Mouse (Mus musculus) lung, embryonic 15.5 days (tissue): ENCODE measurements around the gene Tmod1. TPM values are rescaled to one million over a fixed set of nuclear protein-coding genes. Genes with fewer than 3 reads are reported as not detected.

Experiments
- ATAC-seq: fragments of 200-750 bp; cut with Nextera tagmentation; 2 replicates; pipeline ENCODE4 v1.8.0; 2017; ENCODE audit warnings: moderate number of reproducible peaks, borderline replicate concordance; ENCODE audit not compliant: low FRiP score, low TSS enrichment; ENCODE audit errors: extremely low read depth
- H3K27ac ChIP-seq: fragments of 300-500 bp; sonication (generic); 2 replicates; pipeline ENCODE4 v1.5.1; 2015; ENCODE audit warnings: moderate library complexity, mild to moderate bottlenecking, inconsistent platforms
- H3K27me3 ChIP-seq: fragments of 300-500 bp; sonication (generic); 2 replicates; pipeline ENCODE4 v1.6.1; 2015; ENCODE audit warnings: inconsistent platforms
- H3K36me3 ChIP-seq: fragments of 300-500 bp; sonication (generic); 2 replicates; pipeline ENCODE4 v1.6.1; 2015; ENCODE audit warnings: inconsistent platforms
- H3K4me1 ChIP-seq: fragments of 300-500 bp; sonication (generic); 2 replicates; pipeline ENCODE4 v1.6.1; 2015; ENCODE audit warnings: inconsistent platforms
- H3K4me2 ChIP-seq: fragments of 300-500 bp; sonication (generic); 2 replicates; pipeline ENCODE4 v1.6.1; 2015; ENCODE audit warnings: inconsistent platforms, mild to moderate bottlenecking, moderate library complexity
- H3K4me3 ChIP-seq: fragments of 300-500 bp; sonication (generic); 2 replicates; pipeline ENCODE4 v1.5.1; 2015; ENCODE audit warnings: mild to moderate bottlenecking, inconsistent platforms
- H3K9ac ChIP-seq: fragments of 300-500 bp; sonication (generic); 2 replicates; pipeline ENCODE4 v1.6.1; 2015; ENCODE audit warnings: inconsistent platforms
- H3K9me3 ChIP-seq: fragments of 300-500 bp; sonication (generic); 2 replicates; pipeline ENCODE4 v1.6.1; 2016; ENCODE audit warnings: inconsistent platforms
- WGBS: fragments of 180-500 bp; shearing (Covaris S2); methylation state at CpG from one replicate; pipeline ENCODE4 v1.1.7; 2015; 5-methylcytosine and 5-hydroxymethylcytosine counted together
- polyA plus RNA-seq: library from polyadenylated mRNA; unstranded; fragments of >200 nt; fragmentation: Nextera tagmentation; extraction: Ambion mirVana; gene quantifications from 2 replicates; pipeline ENCODE4 v1.2.1, GENCODE M21; 2015

Tmod1 gene
- polyA plus RNA-seq, 1 experiment from 2014 or later = 10.0 TPM

GRCm38 (mm10) chr4:46164027-46164426, 125.3 kb downstream of the Tmod1 start:
- no peak overlapping the region for H3K27ac ChIP-seq
- peaks cover 87% of the 10 kb centered on the region for H3K36me3 ChIP-seq
- no peaks in the 10 kb centered on the region for H3K27me3 ChIP-seq

More at GRCm38 (mm10) chr4:46164027-46164426, 125.3 kb downstream of the Tmod1 start:
- WGBS = 84% methylated on average over 2 of the region's 2 CpGs
- ATAC-seq = no peak
- no peak overlapping the region for H3K4me3 ChIP-seq
- H3K9me3 ChIP-seq = no peaks in the 10 kb centered on the region
- no peak overlapping the region for H3K4me2 ChIP-seq
- no peak overlapping the region for H3K9ac ChIP-seq
- no peaks in the 10 kb centered on the region for H3K4me1 ChIP-seq

Other genes with a start within 250 kb of the Tmod1 start
- 7.8 and 12.4 TPM in 2 replicates for gene Aldh1b1, start 239.9 kb upstream of the Tmod1 start, polyA plus RNA-seq
- gene Igfbpl1, start 212.0 kb upstream of the Tmod1 start, polyA plus RNA-seq = 0.05 and 0.07 TPM in 2 replicates
- not detected in 2 replicates for gene Stra6l, start 190.3 kb upstream of the Tmod1 start, polyA plus RNA-seq
- gene Ccdc180, start 148.6 kb upstream of the Tmod1 start, polyA plus RNA-seq = 0.39 and 0.66 TPM in 2 replicates
- gene Tdrd7, start 73.6 kb upstream of the Tmod1 start, polyA plus RNA-seq = 17.1 and 17.9 TPM in 2 replicates
- 71.2 TPM in 2 replicates for gene Ncbp1, start 99.7 kb downstream of the Tmod1 start, polyA plus RNA-seq
- gene Tstd2, start 99.8 kb downstream of the Tmod1 start, polyA plus RNA-seq = 39.6 and 41.7 TPM in 2 replicates
- 16.7 and 19.7 TPM in 2 replicates for gene Xpa, start 157.4 kb downstream of the Tmod1 start, polyA plus RNA-seq